Mouse (Mus musculus) layer of hippocampus, adult 6 months (tissue): ENCODE results near the gene Fut9. TPM values are rescaled to one million over a fixed set of nuclear protein-coding genes. Genes with fewer than 3 reads are reported as not detected.

Experiments
- long read RNA-seq, 2 experiments: library from polyadenylated mRNA; unstranded; transcript quantifications; one replicate each; pipeline ENCODE4 v2.0.0; 2019 to 2020
- polyA plus RNA-seq: library from polyadenylated mRNA; unstranded; fragments of <200 nt; fragmentation: Nextera tagmentation; gene quantifications from 2 replicates; pipeline ENCODE4 v1.2.3, GENCODE M21; 2021

The Fut9 gene
- polyA plus RNA-seq = 10.7 and 13.5 TPM in 2 replicates
- long read RNA-seq, experiment 1, full-length matches to known transcripts = 21 of 56 reads
- long read RNA-seq, experiment 1, partial matches to known transcripts = 0 of 56 reads
- long read RNA-seq, experiment 1, other reads (novel, unspliced or antisense) = 35 of 56 reads
- long read RNA-seq, experiment 2, full-length matches to known transcripts = 45 of 61 reads
- long read RNA-seq, experiment 2, partial matches to known transcripts = 4 of 61 reads
- long read RNA-seq, experiment 2, other reads (novel, unspliced or antisense) = 12 of 61 reads

GRCm38 (mm10) chr4:25799476-25800283, at the start of gene Fut9:
TSS of gene Fut9 (minus strand) at chr4:25800244.

